Mouse (Mus musculus) lung, embryonic 14.5 days (tissue): Measurements from ENCODE around the gene Pdik1l. TPM values are rescaled to one million over a fixed set of nuclear protein-coding genes. Genes with fewer than 3 reads are reported as not detected.
"Not testable (repeated sequence)": the region's sequence is repeated elsewhere in the genome, so short reads cannot be mapped to it uniquely, and the experiment has no call there.

ENCODE experiments used
- ATAC-seq: fragments of 200-750 bp; cut with Nextera tagmentation; 2 replicates; pipeline ENCODE4 v1.8.0; 2017; ENCODE audit warnings: mild to moderate bottlenecking, moderate TSS enrichment, moderate library complexity; ENCODE audit not compliant: insufficient read depth
- DNase-seq: peaks from one replicate; pipeline ENCODE4 v3.0.0-alpha.2; 2015
- H3K27ac ChIP-seq: fragments of 300-500 bp; sonication (generic); 2 replicates; pipeline ENCODE4 v1.5.1; 2014; ENCODE audit warnings: low read depth, mild to moderate bottlenecking, moderate library complexity
- H3K27me3 ChIP-seq: fragments of 300-500 bp; sonication (generic); 2 replicates; pipeline ENCODE4 v1.6.1; 2014; ENCODE audit warnings: low read length, control low read depth; ENCODE audit not compliant: insufficient read depth
- H3K36me3 ChIP-seq: fragments of 300-500 bp; sonication (generic); 2 replicates; pipeline ENCODE4 v1.6.1; 2014; ENCODE audit warnings: control low read depth; ENCODE audit not compliant: insufficient read depth
- H3K4me1 ChIP-seq: fragments of 300-500 bp; sonication (generic); 2 replicates; pipeline ENCODE4 v1.6.1; 2014; ENCODE audit warnings: antibody characterized with exemption, control low read depth; ENCODE audit not compliant: insufficient read depth
- H3K4me2 ChIP-seq: fragments of 300-500 bp; sonication (generic); 2 replicates; pipeline ENCODE4 v1.6.1; 2014; ENCODE audit warnings: mild to moderate bottlenecking
- H3K4me3 ChIP-seq: fragments of 300-500 bp; sonication (generic); 2 replicates; pipeline ENCODE4 v1.5.1; 2014; ENCODE audit warnings: low read depth, low read length
- H3K9ac ChIP-seq: fragments of 300-500 bp; sonication (generic); 2 replicates; pipeline ENCODE4 v1.6.1; 2014
- H3K9me3 ChIP-seq: fragments of 300-500 bp; sonication (generic); 2 replicates; pipeline ENCODE4 v1.6.1; 2016; ENCODE audit warnings: low read depth, low read length, control low read depth
- CTCF ChIP-seq: IDR thresholded peaks from 2 replicates; pipeline ENCODE4 v1.5.1; 2016; ENCODE audit warnings: antibody characterized with exemption, low read depth
- WGBS: fragments of 180-500 bp; shearing (Covaris S2); extraction: QIAGEN DNeasy Blood & Tissue Kit; methylation state at CpG from one replicate; pipeline ENCODE4 v1.1.7; 2014; 5-methylcytosine and 5-hydroxymethylcytosine counted together
- polyA plus RNA-seq: library from polyadenylated mRNA; unstranded; fragments of >200 nt; fragmentation: Nextera tagmentation; extraction: Ambion mirVana; gene quantifications from 2 replicates; pipeline ENCODE4 v1.2.1, GENCODE M21; 2014

Gene Pdik1l
- polyA plus RNA-seq, 1 experiment from 2014 or later, result 21.4 TPM

DNA sequence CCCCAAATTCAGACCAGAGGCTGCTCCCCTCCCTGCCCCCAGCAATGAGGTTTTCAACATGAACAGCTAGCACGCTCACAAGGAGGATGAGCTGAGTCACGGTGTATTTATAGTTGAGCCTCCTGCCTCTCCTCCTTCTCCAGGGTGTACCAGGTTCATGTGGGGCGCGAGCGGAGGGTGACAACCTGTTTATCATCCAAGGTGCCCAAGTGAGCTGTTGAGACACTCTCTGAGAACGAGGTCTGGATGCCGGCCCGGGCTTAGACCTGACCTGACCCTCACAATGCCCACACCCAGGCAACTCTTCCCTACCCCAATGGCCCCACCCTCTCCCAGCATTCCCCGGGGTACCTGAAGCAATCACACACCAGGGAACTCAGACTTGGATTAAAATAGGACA is 12.6 kb upstream of the Pdik1l start:
- DNase-seq, result no peak
- no peak overlapping the region for H3K4me3 ChIP-seq
- WGBS, result 58% methylated on average over 9 of the region's 9 CpGs
- TF ChIP-seq CTCF, result no peak
- no peaks in the 10 kb centered on the region for H3K27me3 ChIP-seq
- no peak for ATAC-seq
- no peaks in the 10 kb centered on the region for H3K36me3 ChIP-seq
- H3K9ac ChIP-seq, result no peak overlapping the region
- H3K4me1 ChIP-seq, result no peaks in the 10 kb centered on the region
- H3K27ac ChIP-seq, result no peak overlapping the region
- H3K9me3 ChIP-seq, result 0 out of 2 replicates have a peak, but pooled peaks cover 2% of the 10 kb centered on the region
- H3K4me2 ChIP-seq, result no peak overlapping the region

DNA sequence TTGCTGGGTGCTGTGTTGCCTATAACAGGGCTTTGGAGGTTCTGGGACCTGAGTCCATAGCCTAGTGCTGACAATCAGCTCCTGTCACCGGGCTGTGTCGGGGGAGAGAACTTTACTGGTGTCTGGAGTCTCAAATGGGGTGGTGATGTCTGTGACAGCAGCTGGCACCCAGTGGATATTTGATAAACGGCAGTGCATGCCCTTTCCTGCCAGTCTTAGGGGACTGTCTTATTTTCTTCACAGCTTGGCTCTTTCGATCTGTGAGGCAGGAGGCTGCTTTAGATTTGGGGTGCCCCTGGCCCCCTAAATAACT is 11.8 kb upstream of the Pdik1l start:
- ATAC-seq, result no peak
- H3K27ac ChIP-seq, result no peak overlapping the region; the same call in 1 of the 2 replicates

DNA sequence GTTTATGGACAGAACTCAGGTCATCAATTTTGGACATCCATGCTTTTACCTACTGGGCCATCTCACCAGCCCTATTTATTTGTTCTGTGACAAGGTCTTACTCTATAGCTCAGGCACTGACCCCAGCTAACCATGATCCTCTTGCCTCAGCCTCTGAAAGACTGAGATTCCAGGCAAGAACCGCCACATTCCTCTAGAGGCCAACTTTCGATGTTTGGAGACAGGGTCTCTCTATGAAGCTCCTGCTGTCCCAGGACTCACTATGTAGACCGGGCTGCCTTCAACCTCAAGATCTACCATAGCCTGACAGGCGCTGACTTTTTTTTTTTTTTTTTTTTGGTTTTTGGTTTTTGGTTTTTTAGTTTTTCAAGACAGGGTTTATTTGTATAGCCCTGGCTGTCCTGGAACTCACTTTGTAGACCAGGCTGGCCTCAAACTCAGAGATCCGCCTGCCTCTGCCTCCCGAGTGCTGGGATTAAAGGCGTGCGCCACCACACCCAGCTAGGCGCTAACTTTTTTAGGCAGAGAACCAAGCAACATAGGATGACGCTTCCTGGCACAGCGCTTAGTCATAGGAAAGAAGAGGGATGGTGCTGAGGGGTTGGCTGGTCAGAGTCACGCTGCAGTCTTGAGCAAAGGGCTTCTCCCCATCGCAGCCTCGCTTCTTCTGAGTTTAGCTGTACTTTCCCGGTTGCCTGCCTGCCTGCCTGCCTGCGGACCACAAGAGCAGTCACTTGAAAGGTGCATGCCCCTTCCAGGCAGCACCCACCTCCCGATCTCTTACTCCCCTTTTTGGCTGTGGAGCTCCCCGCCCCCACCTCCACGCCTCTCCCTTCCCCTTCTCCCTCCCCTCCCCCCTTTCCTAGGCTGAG is 11.2 kb upstream of the Pdik1l start:
- no peaks in the 10 kb centered on the region for H3K27me3 ChIP-seq
- DNase-seq (no peak), ATAC-seq (no peak)
- no peaks in the 10 kb centered on the region for H3K4me1 ChIP-seq
- no peak overlapping the region for H3K4me3 ChIP-seq
- H3K4me2 ChIP-seq, result no peak overlapping the region
- H3K9ac ChIP-seq, result no peak overlapping the region
- H3K36me3 ChIP-seq, result no peaks in the 10 kb centered on the region
- TF ChIP-seq CTCF, result no peak
- WGBS, result 72% methylated on average over 19 of the region's 19 CpGs
- H3K9me3 ChIP-seq, result 0 out of 2 replicates have a peak, but pooled peaks cover 2% of the 10 kb centered on the region
- H3K27ac ChIP-seq, result no peak overlapping the region

More for the DNA sequence above, 11.8 kb upstream of the Pdik1l start:
- Histone ChIP-seq H3K36me3 (no peaks in the 10 kb centered on the region), H3K9ac (no peak overlapping the region), H3K27me3 (no peaks in the 10 kb centered on the region), H3K9me3 (0 out of 2 replicates have a peak, but pooled peaks cover 2% of the 10 kb centered on the region), H3K4me2 (no peak overlapping the region), H3K4me3 (no peak overlapping the region), H3K4me1 (no peaks in the 10 kb centered on the region)
- 58% methylated on average over 4 of the region's 4 CpGs for WGBS
- no peak for DNase-seq
- TF ChIP-seq CTCF, result no peak

DNA sequence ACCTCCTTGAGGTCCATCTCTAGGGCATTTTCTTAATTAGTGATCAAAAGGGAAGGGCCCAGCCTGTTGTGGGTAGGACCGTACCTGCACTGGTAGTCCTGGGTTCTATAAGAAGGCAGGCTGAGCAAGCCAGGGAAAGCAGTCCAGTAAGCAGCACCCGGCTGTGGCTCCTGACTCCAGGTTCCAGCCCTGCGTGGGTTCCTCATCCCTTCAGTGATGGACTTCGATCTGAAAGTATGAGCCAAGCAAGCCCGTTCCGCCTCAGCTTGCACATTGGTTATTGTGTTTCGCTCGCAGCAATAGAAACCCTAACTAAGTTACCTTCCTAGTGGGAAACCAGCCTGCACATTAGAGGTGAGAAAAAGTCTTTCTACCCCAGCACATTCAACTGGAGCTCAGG is 9.7 kb upstream of the Pdik1l start:
- Histone ChIP-seq H3K9ac (no peak overlapping the region), H3K9me3 (0 out of 2 replicates have a peak, but pooled peaks cover 2% of the 10 kb centered on the region), H3K4me2 (no peak overlapping the region), H3K27ac (no peak overlapping the region), H3K36me3 (no peaks in the 10 kb centered on the region), H3K4me1 (no peaks in the 10 kb centered on the region), H3K4me3 (no peak overlapping the region), H3K27me3 (no peaks in the 10 kb centered on the region)
- 93% methylated on average over 8 of the region's 8 CpGs for WGBS
- TF ChIP-seq CTCF, result no peak
- no peak for ATAC-seq
- no peak for DNase-seq

DNA sequence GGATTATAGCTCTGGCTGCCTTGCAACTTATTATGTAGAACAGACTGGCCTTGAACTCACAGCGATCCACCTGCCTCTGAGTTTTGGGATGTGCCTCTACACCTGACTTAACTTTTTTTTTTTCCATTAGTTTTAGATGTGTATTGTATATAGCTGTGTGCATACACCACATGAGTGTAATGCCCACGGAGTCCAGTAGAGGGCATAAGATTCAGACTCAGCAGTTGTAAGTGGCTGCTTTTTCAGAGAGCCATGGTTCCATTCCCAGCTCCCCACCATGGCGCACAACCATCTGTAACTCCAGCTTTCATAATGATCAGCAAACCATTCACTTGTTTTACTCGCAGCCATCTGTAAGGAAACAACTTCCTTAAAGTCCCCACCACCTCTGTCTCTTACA is 8.8 kb upstream of the Pdik1l start:
- WGBS, result 91% methylated on average over 4 of the region's 4 CpGs
- H3K27me3 ChIP-seq, result no peaks in the 10 kb centered on the region
- no peaks in the 10 kb centered on the region; the same call in 1 of the 2 replicates for H3K4me1 ChIP-seq
- H3K9me3 ChIP-seq, result 0 out of 2 replicates have a peak, but pooled peaks cover 2% of the 10 kb centered on the region
- TF ChIP-seq CTCF, result 0 out of 2 replicates have a peak, but pooled peaks have one; percentile 18
- no peak overlapping the region for H3K9ac ChIP-seq
- no peak overlapping the region for H3K27ac ChIP-seq
- H3K36me3 ChIP-seq, result no peaks in the 10 kb centered on the region
- no peak overlapping the region for H3K4me2 ChIP-seq
- H3K4me3 ChIP-seq, result no peak overlapping the region
- ATAC-seq (no peak), DNase-seq (no peak)

DNA sequence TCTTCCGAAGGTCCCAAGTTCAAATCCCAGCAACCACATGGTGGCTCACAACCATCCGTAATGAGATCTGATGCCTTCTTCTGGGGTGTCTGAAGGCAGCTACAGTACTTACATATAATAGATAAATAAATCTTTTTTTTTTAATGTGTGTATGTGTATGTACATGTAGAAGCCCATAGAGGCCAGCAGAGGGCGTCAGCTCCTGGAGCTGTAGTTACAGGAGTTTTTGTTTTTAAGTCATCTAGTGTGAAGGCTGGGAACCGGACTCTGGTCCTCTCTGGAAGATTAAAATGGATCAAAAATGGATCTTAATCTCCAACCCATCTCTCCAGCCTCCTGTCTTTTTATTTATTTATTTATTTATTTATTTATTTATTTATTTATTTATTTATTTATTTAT is 8.4 kb upstream of the Pdik1l start:
- not testable (repeated sequence) for H3K27ac ChIP-seq, H3K36me3 ChIP-seq, H3K9me3 ChIP-seq, H3K4me3 ChIP-seq, ATAC-seq, DNase-seq, H3K9ac ChIP-seq, H3K27me3 ChIP-seq, H3K4me1 ChIP-seq, H3K4me2 ChIP-seq
- 74% methylated on average over 4 of the region's 4 CpGs for WGBS

DNA sequence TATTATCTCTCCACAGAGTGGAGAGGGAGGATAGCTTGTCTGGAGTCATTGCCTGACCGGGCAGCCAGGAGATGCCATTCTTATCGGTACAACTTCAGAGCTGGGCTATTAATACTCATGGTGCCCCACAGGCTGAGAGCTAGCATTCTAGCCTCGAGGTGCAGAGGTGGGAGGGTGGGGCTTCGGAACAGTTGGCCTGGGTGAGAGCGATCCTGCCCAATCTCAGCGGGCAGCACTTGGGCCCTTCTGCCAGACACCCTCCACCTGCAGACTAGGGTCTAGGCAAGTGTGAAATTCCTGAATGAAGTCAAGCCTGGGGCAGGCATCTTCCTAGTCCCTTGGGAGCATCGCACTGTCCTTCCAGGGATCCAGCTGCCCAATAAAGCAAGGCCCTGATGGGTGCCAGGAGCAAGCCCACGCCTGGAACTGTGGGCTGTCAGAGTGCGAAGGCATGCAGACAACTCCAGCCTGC is 6.0 kb upstream of the Pdik1l start:
- peak; percentile 22; the same call in 1 of the 2 replicates for ATAC-seq
- no peaks in the 10 kb centered on the region; the same call in 1 of the 2 replicates for H3K4me1 ChIP-seq
- no peak for DNase-seq
- WGBS, result 42% methylated on average over 9 of the region's 9 CpGs
- H3K36me3 ChIP-seq, result no peaks in the 10 kb centered on the region
- no peak overlapping the region for H3K4me3 ChIP-seq
- H3K4me2 ChIP-seq, result no peak overlapping the region
- no peak overlapping the region for H3K9ac ChIP-seq
- TF ChIP-seq CTCF, result no peak
- H3K9me3 ChIP-seq, result 0 out of 2 replicates have a peak, but pooled peaks cover 2% of the 10 kb centered on the region
- H3K27me3 ChIP-seq, result no peaks in the 10 kb centered on the region
- H3K27ac ChIP-seq, result no peak overlapping the region
